Mouse (Mus musculus): ENCODE data around the gene Macrod2.

GRCm38 (mm10) chr2:140690906-140691305 lies 295.8 kb downstream of the Macrod2 start:
- TF ChIP-seq CTCF (IDR thresholded peaks at IDR 0.05; ENCODE audit: low read depth, low read length) = no peak
- no peak for TF ChIP-seq POLR2A (IDR thresholded peaks at IDR 0.05; ENCODE audit: extremely low read depth, insufficient read depth, low read length)
